Mouse (Mus musculus): ENCODE data around the gene Podn.

GRCm38 (mm10) chr4:107979530-107979929, 116.7 kb downstream of the Podn start:
- no peak for TF ChIP-seq ZKSCAN1 (IDR thresholded peaks at IDR 0.05; ENCODE audit: low read depth, low read length)
- TF ChIP-seq GATA1 (IDR thresholded peaks at IDR 0.05; ENCODE audit: low read depth, low read length) = no peak
- no peak for TF ChIP-seq MYB (IDR thresholded peaks at IDR 0.05; ENCODE audit: low read depth, low read length)
- no peak for TF ChIP-seq MAFK (IDR thresholded peaks at IDR 0.05; ENCODE audit: borderline replicate concordance, low read depth, low read length)
- no peak for TF ChIP-seq POLR2A (IDR thresholded peaks at IDR 0.05; ENCODE audit: control insufficient read depth in 1 of 2, insufficient read depth in 1 of 2, low read depth in 1 of 2, low read length in 2 of 2, poor library complexity in 1 of 2)
- no peak for TF ChIP-seq ZNF384 (IDR thresholded peaks at IDR 0.05; ENCODE audit: low read depth, low read length)
- TF ChIP-seq NRF1 (IDR thresholded peaks at IDR 0.05; ENCODE audit: insufficient read depth, low read depth, low read length, poor library complexity, severe bottlenecking) = no peak
- TF ChIP-seq CTCF (IDR thresholded peaks at IDR 0.05 in 2 of 3, conservative IDR thresholded peaks at IDR 0.05 in 1 of 3; ENCODE audit: control insufficient read depth in 1 of 3, insufficient read depth in 1 of 3, low read depth in 2 of 3, low read length in 3 of 3, poor library complexity in 1 of 3, severe bottlenecking in 1 of 3) = no peak
- no peak for TF ChIP-seq POLR2AphosphoS2 (IDR thresholded peaks at IDR 0.05; ENCODE audit: low read length)

All from MEL (cell line).